Mouse (Mus musculus): Measurements from ENCODE around the gene Gtf3c3. TPM values are rescaled to one million over a fixed set of nuclear protein-coding genes. Genes with fewer than 3 reads are reported as not detected.

Gene Gtf3c3
- polyA plus RNA-seq (2014; fragmentation: Illumina TruSeq; extraction: RNeasy Lipid Tissue Mini Kit (QIAGEN cat#74804); ENCODE audit: low read depth, low replicate concordance), result 47.4 TPM

DNA sequence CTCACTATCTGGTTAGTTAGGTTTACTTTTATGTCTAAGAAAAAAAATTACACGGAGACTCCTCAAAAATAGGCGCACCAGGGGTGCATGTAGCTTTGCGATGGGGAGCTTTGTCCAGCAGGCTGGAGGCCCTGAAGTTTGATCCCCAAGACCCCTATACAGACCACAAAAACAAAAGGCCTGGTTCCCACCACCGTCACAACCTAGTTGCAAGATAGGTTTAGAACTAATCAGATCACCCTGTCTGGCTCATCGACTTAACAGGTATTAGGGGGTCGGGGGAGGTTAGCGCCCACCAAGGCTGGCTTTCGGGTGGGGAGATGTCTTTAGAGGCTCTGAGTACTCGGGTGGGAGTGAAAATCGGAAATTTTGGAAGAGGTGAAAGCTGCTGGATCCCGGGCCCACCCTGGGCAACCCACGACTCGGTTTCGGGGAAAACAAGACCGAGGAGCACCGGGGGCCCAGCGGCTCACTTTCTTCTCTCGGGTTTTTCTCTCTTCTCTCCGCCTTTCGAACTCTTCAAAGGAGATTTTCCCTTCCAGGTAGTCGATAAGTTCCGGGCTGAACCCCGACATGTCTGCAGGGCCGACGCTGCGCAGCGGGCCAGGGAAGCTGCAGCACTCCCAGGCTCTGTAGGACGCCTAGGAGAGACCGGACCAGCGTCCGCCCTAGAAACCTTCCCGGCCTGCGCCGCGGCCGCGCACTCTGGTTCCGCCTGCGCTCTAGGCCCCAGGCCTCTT lies at the start of gene Gtf3c3:
Gtf3c3 (minus strand) TSS at position 632 of the 740 bp plus-strand sequence.

Other genes with a start within 250 kb of the Gtf3c3 start
- 15.0 TPM for gene Hecw2, start 243.8 kb downstream of the Gtf3c3 start, polyA plus RNA-seq (2014; fragmentation: Illumina TruSeq; extraction: RNeasy Lipid Tissue Mini Kit (QIAGEN cat#74804); ENCODE audit: low read depth, low replicate concordance)
- not detected for gene Ccdc150, start 188.3 kb downstream of the Gtf3c3 start, polyA plus RNA-seq (2014; fragmentation: Illumina TruSeq; extraction: RNeasy Lipid Tissue Mini Kit (QIAGEN cat#74804); ENCODE audit: low read depth, low replicate concordance)
- gene Pgap1, start 118.7 kb upstream of the Gtf3c3 start, polyA plus RNA-seq (2014; fragmentation: Illumina TruSeq; extraction: RNeasy Lipid Tissue Mini Kit (QIAGEN cat#74804); ENCODE audit: low read depth, low replicate concordance), result 6.1 TPM

Measured in adrenal gland, adult 10 weeks (tissue).